Mouse (Mus musculus) hindbrain, embryonic 10.5 days (tissue): ENCODE results near the gene Glg1. TPM values are rescaled to one million over a fixed set of nuclear protein-coding genes. Genes with fewer than 3 reads are reported as not detected.
"Not testable (repeated sequence)": the region's sequence is repeated elsewhere in the genome, so short reads cannot be mapped to it uniquely, and the experiment has no call there.

Experiments
- DNase-seq: peaks from one replicate; pipeline ENCODE4 v3.0.0-alpha.2; 2017; ENCODE audit warnings: low spot score
- H3K27ac ChIP-seq: fragments of 300-500 bp; sonication (generic); 2 replicates; pipeline ENCODE4 v1.5.1; 2016; ENCODE audit warnings: mild to moderate bottlenecking, moderate library complexity
- H3K27me3 ChIP-seq: fragments of 300-500 bp; sonication (generic); 2 replicates; pipeline ENCODE4 v1.6.1; 2016; ENCODE audit warnings: mild to moderate bottlenecking; ENCODE audit not compliant: poor library complexity, insufficient read depth, severe bottlenecking
- H3K36me3 ChIP-seq: fragments of 300-500 bp; sonication (generic); 2 replicates; pipeline ENCODE4 v1.6.1; 2016; ENCODE audit warnings: mild to moderate bottlenecking, moderate library complexity
- H3K4me1 ChIP-seq: fragments of 300-500 bp; sonication (generic); replicated peaks from 2 replicates; pipeline ENCODE4 v1.6.1; 2016; ENCODE audit warnings: mild to moderate bottlenecking
- H3K4me3 ChIP-seq: fragments of 300-500 bp; sonication (generic); 2 replicates; pipeline ENCODE4 v1.5.1; 2016; ENCODE audit warnings: mild to moderate bottlenecking, moderate library complexity
- H3K9me3 ChIP-seq: fragments of 300-500 bp; sonication (generic); 2 replicates; pipeline ENCODE4 v1.6.1; 2016; ENCODE audit warnings: mild to moderate bottlenecking, moderate library complexity
- WGBS: fragments of 180-500 bp; shearing (Covaris S2); methylation state at CpG from one replicate; pipeline ENCODE4 v1.1.7; 2016; 5-methylcytosine and 5-hydroxymethylcytosine counted together
- polyA plus RNA-seq: library from polyadenylated mRNA; unstranded; fragments of >200 nt; fragmentation: Nextera tagmentation; extraction: Ambion mirVana; gene quantifications from 2 replicates; pipeline ENCODE4 v1.2.1, GENCODE M21; 2016

Glg1 gene
- polyA plus RNA-seq = 62.3 and 64.5 TPM in 2 replicates

DNA sequence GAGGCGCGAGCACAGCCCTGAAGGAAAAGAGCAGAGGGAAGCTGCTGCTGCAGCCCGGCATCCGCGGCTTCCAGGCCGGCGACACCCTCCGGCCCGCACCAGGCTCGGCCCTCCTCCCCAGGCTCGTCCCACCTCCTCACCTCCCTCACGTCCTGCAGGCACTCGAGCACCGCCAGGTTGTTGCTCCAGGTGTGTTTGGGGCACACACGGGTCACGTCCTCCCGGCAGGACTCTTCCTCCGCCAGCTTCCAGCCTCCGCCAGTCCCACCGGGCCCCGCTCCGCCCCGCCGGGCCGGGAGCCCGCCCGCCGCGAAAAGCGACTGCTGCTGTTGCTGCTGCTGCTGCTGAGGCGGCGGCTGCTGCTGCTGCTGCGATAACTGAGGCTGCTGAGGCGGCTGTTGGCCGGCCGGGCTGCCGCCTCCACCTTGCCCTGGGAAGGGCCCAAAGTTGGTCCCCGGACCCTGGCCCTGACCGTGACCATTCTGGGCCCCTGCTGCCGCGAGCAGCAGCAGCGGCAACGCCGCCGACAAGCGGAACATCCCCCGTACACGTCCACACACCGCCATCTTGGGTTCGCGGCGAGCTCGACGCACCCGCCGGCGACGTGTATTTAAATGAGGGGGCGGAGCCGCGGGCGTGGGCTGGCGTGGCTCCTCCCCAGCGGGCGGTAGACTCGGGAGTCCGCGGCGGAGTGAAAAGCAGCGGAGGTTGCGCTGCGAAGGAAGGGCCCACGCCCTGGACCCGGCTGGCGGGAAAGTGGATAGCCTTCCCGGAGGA, at the start of gene Glg1:
TSS of gene Glg1 (minus strand) at position 586 of the 777 bp plus-strand sequence.
- Histone ChIP-seq H3K36me3 (peaks cover 24% of the 10 kb centered on the region), H3K4me3 (peak within 1 kb of the TSS; percentile 93), H3K4me1 (peaks cover 6% of the 10 kb centered on the region), H3K9me3 (no peaks in the 10 kb centered on the region), H3K27me3 (peaks cover 4% of the 10 kb centered on the region; the same call in 1 of the 2 replicates), H3K27ac (peak within 1 kb of the TSS; percentile 98)
- DNase-seq = peak; percentile 92
- WGBS = under 1% methylated on average over 76 of the region's 76 CpGs

DNA sequence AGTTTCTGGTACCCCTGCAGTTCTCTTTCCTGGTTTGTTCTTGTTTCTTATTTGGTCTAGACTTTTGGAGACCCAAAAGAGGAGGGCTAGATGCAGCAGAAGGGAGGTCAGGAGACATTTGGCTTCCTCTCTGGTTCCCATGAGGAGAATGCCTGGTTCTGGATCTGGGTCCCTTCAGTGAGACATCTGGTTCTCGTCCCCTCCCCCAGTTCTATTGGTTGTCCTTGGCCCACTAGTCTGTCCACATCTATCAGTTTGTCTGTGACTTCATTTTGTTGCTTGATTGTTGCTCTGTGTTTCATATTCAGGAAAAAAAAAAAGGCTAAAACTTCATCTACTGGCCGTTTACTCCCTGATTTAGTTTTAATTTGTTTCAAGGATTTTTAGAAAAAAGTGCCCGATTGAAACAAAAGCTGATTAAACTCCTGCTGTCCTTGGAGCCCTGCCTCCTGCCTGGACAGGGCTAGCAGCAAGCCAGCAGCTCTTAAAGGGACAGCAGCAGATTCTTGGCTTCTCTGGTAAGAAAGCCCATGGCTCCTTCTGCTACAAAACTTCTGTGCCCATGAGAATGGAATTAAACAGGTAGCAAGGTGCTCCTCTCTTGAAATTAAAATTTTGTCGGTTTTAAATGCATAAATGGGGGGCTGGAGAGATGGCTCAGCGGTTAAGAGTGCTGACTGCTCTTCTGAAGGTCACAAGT, 46.2 kb upstream of the Glg1 start:
- Histone ChIP-seq H3K27ac (no peak overlapping the region), H3K4me3 (no peak overlapping the region), H3K36me3 (no peaks in the 10 kb centered on the region), H3K4me1 (no peaks in the 10 kb centered on the region), H3K27me3 (no peaks in the 10 kb centered on the region), H3K9me3 (no peaks in the 10 kb centered on the region)
- 29% methylated on average over 5 of the region's 5 CpGs for WGBS
- no peak for DNase-seq

DNA sequence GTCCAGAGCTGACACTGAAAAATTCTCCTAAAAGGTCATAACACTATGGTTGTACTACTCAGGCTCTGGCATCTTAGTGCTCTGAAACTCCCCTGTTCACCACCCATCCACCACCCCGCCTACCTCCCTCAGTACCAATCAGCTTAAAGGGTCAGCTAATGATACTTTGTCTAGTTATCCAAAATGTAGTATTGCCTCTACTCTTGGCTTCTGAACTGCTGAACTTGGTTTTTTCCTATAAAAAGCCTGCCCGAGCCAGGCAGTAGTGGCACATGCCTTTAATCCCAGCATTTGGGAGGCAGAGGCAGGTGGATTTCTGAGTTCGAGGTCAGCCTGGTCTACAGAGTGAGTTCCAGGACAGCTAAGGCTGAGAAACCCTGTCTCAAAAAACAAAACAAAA, 45.3 kb upstream of the Glg1 start:
- WGBS = 91% methylated on average over 3 of the region's 3 CpGs
- DNase-seq = no peak
- Histone ChIP-seq H3K9me3 (no peaks in the 10 kb centered on the region), H3K4me3 (no peak overlapping the region), H3K36me3 (no peaks in the 10 kb centered on the region), H3K27me3 (no peaks in the 10 kb centered on the region), H3K27ac (no peak overlapping the region), H3K4me1 (0 out of 2 replicates have a peak, but pooled peaks cover under 1% of the 10 kb centered on the region)

DNA sequence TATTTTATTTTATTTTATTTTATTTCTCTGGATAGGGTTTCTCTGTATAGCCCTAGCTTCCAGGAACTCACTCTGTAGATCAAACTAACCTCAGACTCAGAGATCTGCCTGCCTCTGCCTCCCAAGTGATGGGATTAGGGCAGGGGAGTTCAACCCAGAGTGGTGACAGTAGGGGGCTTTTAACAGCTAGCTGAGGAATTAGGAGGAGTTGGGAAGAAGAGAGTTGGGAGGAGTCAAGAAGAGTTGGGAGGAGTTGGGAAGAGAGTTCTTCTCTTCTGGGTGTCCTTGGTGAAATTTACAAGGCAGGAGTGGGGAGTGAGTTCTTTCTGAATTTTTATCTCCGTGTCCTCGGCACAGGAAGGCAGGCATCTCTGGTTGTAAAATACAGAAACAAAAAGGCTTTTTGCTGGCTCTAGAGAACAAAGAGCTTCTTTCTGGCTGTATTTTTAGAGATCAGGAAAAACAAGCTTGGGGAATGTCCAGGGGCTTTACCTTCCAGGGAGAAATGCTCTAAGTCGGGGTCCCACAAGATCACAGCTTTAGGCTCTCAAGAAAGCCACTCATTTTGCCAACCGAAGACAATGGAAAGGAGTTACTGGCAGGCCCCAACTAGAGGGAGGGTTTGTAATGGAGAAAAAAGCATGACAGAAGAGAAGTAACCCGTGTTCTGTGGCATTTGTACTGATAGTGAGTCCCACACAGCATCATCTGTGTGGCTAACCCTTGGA, 44.2 kb upstream of the Glg1 start:
- not testable (repeated sequence) for H3K27me3 ChIP-seq, H3K4me3 ChIP-seq, DNase-seq, H3K27ac ChIP-seq, H3K9me3 ChIP-seq, H3K36me3 ChIP-seq
- WGBS = 80% methylated on average over 5 of the region's 5 CpGs
- H3K4me1 ChIP-seq = peaks cover 11% of the 10 kb centered on the region

DNA sequence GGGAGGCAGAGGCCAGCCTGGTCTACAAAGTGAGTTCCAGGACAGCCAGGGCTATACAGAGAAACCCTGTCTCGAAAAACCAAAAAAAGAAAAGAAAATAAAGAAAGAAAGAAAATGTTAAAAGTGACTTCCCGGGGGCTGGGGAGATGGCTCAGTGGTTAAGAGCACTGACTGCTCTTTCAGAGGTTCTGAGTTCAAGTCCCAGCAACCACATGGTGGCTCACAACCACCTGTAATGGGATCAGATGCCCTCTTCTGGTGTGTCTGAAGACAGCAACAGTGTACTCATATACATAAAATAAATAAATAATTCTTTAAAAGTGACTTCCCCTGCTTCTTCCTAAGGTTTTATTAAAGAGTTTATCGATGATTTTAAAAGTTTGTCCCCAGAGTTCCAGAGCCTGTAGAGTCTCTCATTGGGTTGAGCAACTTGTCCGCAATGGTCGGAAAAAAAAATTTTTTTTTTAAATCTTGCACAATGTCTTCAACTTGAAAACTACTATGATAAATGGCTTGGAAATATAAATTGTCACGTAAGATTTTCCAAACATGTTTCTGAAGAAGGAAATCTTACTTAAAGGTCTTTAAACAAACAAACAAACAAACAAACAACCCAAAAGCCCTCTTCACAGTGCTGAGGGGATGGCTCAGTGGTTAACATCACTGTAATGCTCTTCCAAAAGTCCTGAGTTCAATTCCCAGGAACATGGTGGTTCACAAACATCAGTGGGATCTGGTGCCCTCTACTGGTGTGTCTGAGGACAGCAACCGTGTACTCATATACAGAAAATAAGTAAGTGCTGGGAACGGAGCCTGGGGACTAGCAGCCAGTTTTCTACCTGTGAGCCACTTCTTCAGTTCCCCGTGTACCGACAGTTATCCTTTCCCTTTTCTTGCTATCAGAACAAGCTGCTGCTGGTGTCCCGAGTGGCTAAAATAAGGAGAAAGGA, 41.9 kb upstream of the Glg1 start:
- peaks cover 16% of the 10 kb centered on the region for H3K4me1 ChIP-seq
- no peaks in the 10 kb centered on the region for H3K27me3 ChIP-seq
- DNase-seq = no peak
- 65% methylated on average over 11 of the region's 11 CpGs for WGBS
- H3K9me3 ChIP-seq = no peaks in the 10 kb centered on the region
- H3K4me3 ChIP-seq = peak overlapping the region; percentile 91
- peaks cover 12% of the 10 kb centered on the region for H3K36me3 ChIP-seq
- peak overlapping the region; percentile 98 for H3K27ac ChIP-seq

DNA sequence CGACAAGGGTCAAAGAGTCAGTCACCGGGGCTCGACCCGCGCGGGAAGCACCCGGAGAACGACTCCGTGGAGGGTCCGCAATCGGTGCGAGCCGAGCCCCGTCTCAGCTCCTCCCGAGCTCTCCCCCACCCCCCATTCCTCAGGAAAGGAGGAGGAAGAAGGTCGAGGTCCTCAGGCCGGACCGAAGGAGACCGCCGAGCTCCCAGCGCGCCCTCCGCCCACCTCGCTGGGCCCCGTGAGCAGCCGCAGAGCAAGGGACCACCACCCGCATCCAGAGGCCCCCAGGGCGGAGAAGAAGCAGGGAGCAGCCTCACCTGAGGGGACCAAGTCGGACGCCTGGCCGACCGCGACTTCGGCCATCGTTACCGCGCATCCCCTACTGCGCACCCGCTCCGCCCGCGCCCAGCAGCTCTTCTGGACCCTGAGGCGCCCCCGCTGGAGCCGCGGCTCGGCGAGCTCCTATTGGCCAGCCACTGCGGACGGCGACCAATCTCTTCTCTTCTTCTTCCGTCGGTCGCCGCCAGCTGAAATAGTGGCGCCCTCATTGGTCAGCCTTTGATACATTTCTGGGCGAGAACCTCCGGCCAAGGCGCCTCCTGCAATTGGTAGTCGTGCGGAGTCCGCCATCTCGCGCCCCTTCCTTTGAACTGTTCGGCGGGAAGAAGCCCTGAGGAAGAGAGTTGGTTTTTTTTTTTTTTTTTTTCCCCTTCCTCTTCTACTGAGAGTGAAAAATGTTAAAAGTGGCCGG, 41.0 kb upstream of the Glg1 start, which contains the start of gene Rfwd3:
TSS of gene Rfwd3 (minus strand) at position 402 of the 748 bp plus-strand sequence.
- H3K4me1 ChIP-seq = peaks cover 16% of the 10 kb centered on the region
- under 1% methylated on average over 67 of the region's 67 CpGs for WGBS

DNA sequence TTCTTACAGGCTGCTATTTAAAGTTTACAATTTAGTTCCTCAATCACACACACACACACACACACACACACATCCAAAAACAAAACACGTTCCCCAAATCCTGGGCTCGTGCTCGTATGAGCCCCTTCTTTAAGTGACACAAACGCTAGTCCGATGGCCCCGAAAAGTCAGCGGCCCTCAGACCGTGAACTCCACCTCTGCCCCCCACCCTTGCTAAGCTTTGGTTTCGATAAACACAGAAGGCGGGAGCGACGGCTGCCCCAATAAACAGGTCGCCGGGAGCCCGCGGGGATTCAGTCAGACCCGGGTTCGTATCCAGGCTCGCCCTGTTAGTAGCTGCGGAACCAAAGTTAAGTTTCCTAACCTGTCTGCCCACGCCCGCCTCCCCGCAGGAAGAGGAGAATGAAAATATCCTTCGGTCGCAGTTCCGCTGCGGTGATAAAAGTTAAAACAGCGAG, 40.4 kb upstream of the Glg1 start:
- peak overlapping the region; percentile 98 for H3K27ac ChIP-seq
- H3K4me1 ChIP-seq = peaks cover 16% of the 10 kb centered on the region
- WGBS = under 1% methylated on average over 28 of the region's 28 CpGs
- H3K9me3 ChIP-seq = no peaks in the 10 kb centered on the region
- H3K27me3 ChIP-seq = no peaks in the 10 kb centered on the region
- peak; percentile 63 for DNase-seq
- peak overlapping the region; percentile 91 for H3K4me3 ChIP-seq
- peaks cover 25% of the 10 kb centered on the region for H3K36me3 ChIP-seq

More for the DNA sequence above, 41.0 kb upstream of the Glg1 start, which contains the start of gene Rfwd3:
- Histone ChIP-seq H3K27ac (peak within 1 kb of the TSS; percentile 98), H3K36me3 (peaks cover 20% of the 10 kb centered on the region), H3K27me3 (no peaks in the 10 kb centered on the region), H3K4me3 (peak within 1 kb of the TSS; percentile 91), H3K9me3 (no peaks in the 10 kb centered on the region)
- peak; percentile 98 for DNase-seq

DNA sequence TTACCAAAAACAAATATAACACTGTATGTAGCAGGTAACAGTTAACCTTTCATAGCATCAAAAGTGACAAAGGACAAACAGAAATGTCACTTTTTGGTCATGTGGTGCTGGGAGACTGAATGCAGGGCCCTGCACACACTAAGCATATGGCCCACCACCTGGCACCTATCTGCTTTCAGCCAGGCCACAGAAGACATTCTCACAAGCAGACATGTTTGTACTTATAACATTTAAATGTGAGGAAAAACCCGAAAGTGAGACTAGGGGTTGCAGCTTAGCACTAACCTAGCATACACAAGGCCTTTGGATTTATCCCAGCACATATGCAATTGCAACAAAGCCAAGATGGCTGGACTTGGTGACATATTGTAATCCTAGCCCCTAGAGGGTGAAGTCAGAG, 39.0 kb upstream of the Glg1 start:
- WGBS = 98% methylated on average over 1 of the region's 1 CpGs
- Histone ChIP-seq H3K4me1 (peaks cover 16% of the 10 kb centered on the region), H3K9me3 (no peaks in the 10 kb centered on the region), H3K36me3 (peaks cover 39% of the 10 kb centered on the region), H3K4me3 (peak overlapping the region; percentile 91), H3K27ac (no peak overlapping the region), H3K27me3 (no peaks in the 10 kb centered on the region)
- DNase-seq = no peak

DNA sequence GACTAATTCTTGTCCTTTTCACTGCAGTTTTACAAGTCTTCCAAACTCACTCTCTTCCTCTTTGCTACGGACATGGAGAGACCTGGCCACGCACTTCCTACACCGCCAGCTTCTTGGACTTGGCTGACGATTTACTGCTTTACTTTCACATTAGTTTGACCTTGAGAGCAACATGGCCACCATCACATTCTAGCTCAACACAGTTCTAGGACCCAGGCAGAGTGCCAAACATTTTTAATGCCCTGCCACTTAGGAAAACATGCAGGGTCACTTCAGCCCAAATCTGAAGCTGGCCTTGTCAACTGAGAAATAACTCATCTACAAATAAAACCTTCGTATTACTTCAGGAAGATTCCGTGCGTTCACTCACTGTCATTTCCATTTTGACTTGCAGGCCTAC, 32.7 kb upstream of the Glg1 start:
- no peaks in the 10 kb centered on the region for H3K9me3 ChIP-seq
- peaks cover 97% of the 10 kb centered on the region for H3K36me3 ChIP-seq
- H3K27me3 ChIP-seq = no peaks in the 10 kb centered on the region
- no peaks in the 10 kb centered on the region for H3K4me1 ChIP-seq
- H3K27ac ChIP-seq = no peak overlapping the region
- H3K4me3 ChIP-seq = no peak overlapping the region
- WGBS = 96% methylated on average over 7 of the region's 7 CpGs
- DNase-seq = no peak

DNA sequence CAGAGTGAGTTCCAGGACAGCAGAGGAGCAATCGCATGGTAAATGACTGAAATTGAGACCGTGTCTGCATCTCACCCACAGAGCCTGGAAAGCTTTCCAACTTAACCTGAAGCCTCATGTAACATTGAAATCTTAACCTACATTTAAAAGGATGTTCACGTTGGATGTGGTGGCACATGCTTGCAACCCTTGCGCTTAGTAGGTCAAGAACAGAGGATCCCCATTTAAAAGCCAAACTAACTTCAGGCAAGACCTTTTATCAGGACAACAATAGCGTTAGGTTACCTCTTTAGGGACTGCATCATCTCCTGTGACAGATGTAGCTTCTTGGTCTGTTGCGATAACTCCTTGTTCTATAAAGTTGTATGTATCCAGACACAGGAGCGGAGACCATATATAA, 31.6 kb upstream of the Glg1 start:
- Histone ChIP-seq H3K9me3 (no peaks in the 10 kb centered on the region), H3K4me1 (no peaks in the 10 kb centered on the region), H3K36me3 (peaks cover 99% of the 10 kb centered on the region), H3K27ac (no peak overlapping the region), H3K4me3 (no peak overlapping the region), H3K27me3 (no peaks in the 10 kb centered on the region)
- no peak for DNase-seq
- WGBS = 96% methylated on average over 7 of the region's 7 CpGs

DNA sequence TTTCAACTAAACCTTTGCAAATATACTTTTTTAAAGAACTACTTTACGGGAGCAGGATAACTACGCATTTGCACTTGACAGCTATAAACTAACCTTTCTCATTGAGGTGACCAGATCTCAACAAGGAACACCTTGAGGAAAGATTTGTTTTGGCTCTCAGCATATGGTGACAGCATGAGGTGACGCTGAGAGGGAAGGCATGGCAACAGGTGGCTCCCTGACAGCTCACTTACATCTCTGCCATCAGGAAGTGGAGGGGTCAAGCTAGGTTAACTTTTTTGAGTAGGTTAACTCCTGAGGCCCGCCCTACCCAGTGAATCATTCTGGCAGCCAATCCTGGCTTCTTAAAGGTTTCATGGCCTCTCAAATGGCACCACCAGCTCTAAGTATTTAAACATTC, 26.6 kb upstream of the Glg1 start:
- Histone ChIP-seq H3K4me1 (no peaks in the 10 kb centered on the region), H3K36me3 (peaks cover 99% of the 10 kb centered on the region), H3K27ac (no peak overlapping the region), H3K9me3 (no peaks in the 10 kb centered on the region), H3K4me3 (no peak overlapping the region), H3K27me3 (no peaks in the 10 kb centered on the region)
- 95% methylated on average over 4 of the region's 4 CpGs for WGBS
- DNase-seq = no peak
